Mouse (Mus musculus) C2C12 (cell line): ENCODE results near the gene Ttc30a2. TPM values are rescaled to one million over a fixed set of nuclear protein-coding genes. Genes with fewer than 3 reads are reported as not detected.
"Not testable (repeated sequence)": the region's sequence is repeated elsewhere in the genome, so short reads cannot be mapped to it uniquely, and the experiment has no call there.

ENCODE experiments used
- H3K27me3 ChIP-seq: one replicate; pipeline ENCODE4 v1.6.1; 2011; ENCODE audit not compliant: control insufficient read depth, insufficient read depth, insufficient read length
- H3K36me3 ChIP-seq: one replicate; pipeline ENCODE4 v1.6.1; 2011; ENCODE audit not compliant: control insufficient read depth, insufficient read depth
- H3K4me3 ChIP-seq: one replicate; pipeline ENCODE4 v1.5.1; 2011; ENCODE audit warnings: mild to moderate bottlenecking, control low read depth; ENCODE audit not compliant: poor library complexity, insufficient read depth, severe bottlenecking
- H3K79me2 ChIP-seq: one replicate; pipeline ENCODE4 v1.6.1; 2011; ENCODE audit not compliant: control insufficient read depth, insufficient read depth
- H3K79me3 ChIP-seq: one replicate; pipeline ENCODE4 v1.6.1; 2011; ENCODE audit warnings: low read depth, control low read depth
- H3ac ChIP-seq: one replicate; pipeline ENCODE3; 2011; ENCODE audit warnings: low read depth; ENCODE audit not compliant: control insufficient read depth, insufficient read length
- CEBPB ChIP-seq: IDR thresholded peaks from one replicate; pipeline ENCODE4 v1.6.1; 2011; ENCODE audit warnings: low read depth, mild to moderate bottlenecking, control low read depth, moderate library complexity
- CTCF ChIP-seq: IDR thresholded peaks from one replicate; pipeline ENCODE4 v1.5.1; 2011; ENCODE audit not compliant: control insufficient read depth, insufficient read depth, insufficient read length
- FOSL1 ChIP-seq: IDR thresholded peaks from one replicate; pipeline ENCODE4 v1.8.0; 2011; ENCODE audit warnings: mild to moderate bottlenecking, low read length; ENCODE audit not compliant: poor library complexity, insufficient read depth, severe bottlenecking
- MAX ChIP-seq: IDR thresholded peaks from one replicate; pipeline ENCODE4 v1.6.1; 2011; ENCODE audit warnings: mild to moderate bottlenecking, control low read depth
- MYOD1 ChIP-seq: IDR thresholded peaks from one replicate; pipeline ENCODE4 v1.6.1; 2011; ENCODE audit warnings: low read depth; ENCODE audit not compliant: control insufficient read depth, insufficient read length
- MYOG ChIP-seq: IDR thresholded peaks from one replicate; pipeline ENCODE4 v1.6.1; 2011; ENCODE audit not compliant: control insufficient read depth, insufficient read length; ENCODE audit errors: extremely low read depth
- USF1 ChIP-seq: IDR thresholded peaks from one replicate; pipeline ENCODE4 v1.6.1; 2011; ENCODE audit warnings: low read depth, mild to moderate bottlenecking, control low read depth, moderate library complexity
- polyA plus RNA-seq: library from polyadenylated mRNA; unstranded; fragments of >200 nt; fragmentation: generic; extraction: Trizol; gene quantifications from one replicate; pipeline ENCODE4 v1.2.1, GENCODE M21; 2012; ENCODE audit warnings: missing spikeins

The Ttc30a2 gene
- polyA plus RNA-seq, 1 experiment: 0.05 TPM

GRCm38 (mm10) chr2:75987739-75988138, 9.8 kb upstream of the Ttc30a2 start:
- H3K79me2 ChIP-seq: no peaks in the 10 kb centered on the region
- H3K27me3 ChIP-seq: peaks cover 7% of the 10 kb centered on the region
- H3K79me3 ChIP-seq: no peaks in the 10 kb centered on the region
- H3ac ChIP-seq: no peak overlapping the region
- no peaks in the 10 kb centered on the region for H3K36me3 ChIP-seq
- no peak for TF ChIP-seq CTCF
- TF ChIP-seq MYOD1: no peak
- no peak for TF ChIP-seq MAX
- no peak for TF ChIP-seq CEBPB
- TF ChIP-seq MYOG: no peak
- no peak overlapping the region for H3K4me3 ChIP-seq

GRCm38 (mm10) chr2:75985124-75985523, 7.2 kb upstream of the Ttc30a2 start:
- H3K4me3 ChIP-seq: no peak overlapping the region
- no peaks in the 10 kb centered on the region for H3K79me3 ChIP-seq
- no peak overlapping the region for H3ac ChIP-seq
- H3K79me2 ChIP-seq: no peaks in the 10 kb centered on the region
- TF ChIP-seq MYOG (no peak), MAX (no peak), USF1 (no peak), CTCF (peak; percentile 73), CEBPB (no peak), FOSL1 (no peak), MYOD1 (no peak)
- H3K27me3 ChIP-seq: no peaks in the 10 kb centered on the region
- H3K36me3 ChIP-seq: no peaks in the 10 kb centered on the region

- Histone ChIP-seq H3ac (no peak overlapping the region), H3K27me3 (no peaks in the 10 kb centered on the region), H3K4me3 (no peak overlapping the region), H3K36me3 (no peaks in the 10 kb centered on the region), H3K79me3 (no peaks in the 10 kb centered on the region), H3K79me2 (no peaks in the 10 kb centered on the region)
- no peak for TF ChIP-seq CTCF
- TF ChIP-seq CEBPB: no peak
- TF ChIP-seq USF1: no peak
- no peak for TF ChIP-seq FOSL1
- TF ChIP-seq MYOG: no peak
- no peak for TF ChIP-seq MAX
- no peak for TF ChIP-seq MYOD1
Measured at GRCm38 (mm10) chr2:75983847-75984246, 5.9 kb upstream of the Ttc30a2 start.

DNA sequence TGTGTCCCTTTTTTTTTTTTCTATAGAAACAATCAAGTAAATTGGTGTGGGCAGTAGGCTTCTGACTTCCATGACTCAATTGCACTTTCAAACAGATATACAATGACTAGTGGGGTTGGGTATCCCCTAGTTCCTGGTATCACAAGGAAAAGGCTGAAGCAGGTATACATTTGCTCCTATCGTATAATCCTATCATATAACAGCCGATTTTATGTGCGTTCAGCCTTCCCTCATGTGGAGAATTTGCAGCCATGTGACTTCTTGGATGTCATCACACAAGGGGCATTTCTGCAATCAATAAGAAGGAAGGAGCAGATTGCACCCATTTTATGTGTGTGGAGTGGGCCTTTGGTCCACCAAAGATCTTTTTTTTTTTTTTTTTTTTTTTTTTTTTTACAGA, 5.1 kb upstream of the Ttc30a2 start:
- H3K4me3 ChIP-seq: no peak overlapping the region
- no peaks in the 10 kb centered on the region for H3K36me3 ChIP-seq
- TF ChIP-seq MYOG (no peak), USF1 (no peak), FOSL1 (no peak), CTCF (no peak), CEBPB (no peak), MAX (no peak), MYOD1 (no peak)
- H3K79me2 ChIP-seq: no peaks in the 10 kb centered on the region
- no peak overlapping the region for H3ac ChIP-seq
- H3K27me3 ChIP-seq: no peaks in the 10 kb centered on the region
- H3K79me3 ChIP-seq: no peaks in the 10 kb centered on the region

GRCm38 (mm10) chr2:75982626-75983025, 4.7 kb upstream of the Ttc30a2 start:
- no peaks in the 10 kb centered on the region for H3K79me2 ChIP-seq
- H3K27me3 ChIP-seq: no peaks in the 10 kb centered on the region
- H3K4me3 ChIP-seq: no peak overlapping the region

GRCm38 (mm10) chr2:75981440-75982081, 3.6 kb upstream of the Ttc30a2 start, which contains the start of gene Ttc30a1:
Ttc30a1 (minus strand) TSS chr2:75981967.
- H3K27me3 ChIP-seq, H3K79me3 ChIP-seq, H3K79me2 ChIP-seq, H3K36me3 ChIP-seq, H3ac ChIP-seq: not testable (repeated sequence)
- peak within 1 kb of the TSS; percentile 3 for H3K4me3 ChIP-seq
- peak; percentile 95 for TF ChIP-seq MAX

More at GRCm38 (mm10) chr2:75982626-75983025, 4.7 kb upstream of the Ttc30a2 start:
- no peaks in the 10 kb centered on the region for H3K79me3 ChIP-seq
- TF ChIP-seq MYOG (no peak), CEBPB (no peak), MAX (no peak), FOSL1 (no peak), CTCF (no peak), USF1 (no peak), MYOD1 (no peak)
- H3ac ChIP-seq: no peak overlapping the region
- no peaks in the 10 kb centered on the region for H3K36me3 ChIP-seq

DNA sequence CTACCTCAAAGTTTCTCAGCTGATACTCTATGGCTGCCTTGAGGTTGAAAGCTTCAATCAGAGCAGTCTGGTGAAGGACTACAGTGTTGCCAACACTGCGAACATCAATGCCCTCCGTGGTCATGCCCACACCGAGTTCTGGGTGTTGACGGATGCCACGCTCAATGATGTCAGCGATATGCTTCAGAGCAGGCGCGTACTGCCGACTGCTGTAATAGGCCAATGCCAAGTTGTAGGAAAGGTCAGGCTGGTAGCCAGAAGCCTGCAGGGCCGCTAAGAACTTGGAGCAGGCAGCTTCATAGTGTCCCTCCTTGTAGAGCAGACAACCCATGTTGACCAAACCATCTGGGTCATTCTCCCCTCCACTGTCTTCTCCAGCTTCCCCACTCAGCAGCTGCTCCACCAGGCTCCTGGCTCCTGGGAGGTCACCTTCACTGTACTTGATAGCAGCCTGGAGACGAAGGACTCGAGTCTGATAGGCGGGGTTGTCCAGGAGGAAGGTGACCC, 3.0 kb upstream of the Ttc30a2 start:
- not testable (repeated sequence) for H3K4me3 ChIP-seq, H3K79me3 ChIP-seq, H3K79me2 ChIP-seq, H3ac ChIP-seq, H3K27me3 ChIP-seq, H3K36me3 ChIP-seq

GRCm38 (mm10) chr2:75976070-75976469, 1.9 kb downstream of the Ttc30a2 start:
- H3K4me3 ChIP-seq, H3K79me3 ChIP-seq, H3K36me3 ChIP-seq, H3ac ChIP-seq, H3K27me3 ChIP-seq, H3K79me2 ChIP-seq: not testable (repeated sequence)
